Mouse (Mus musculus): ENCODE measurements at regions not wholly inside any gene's neighbourhood (a gene's known extent, or its start where the extent isn't known, plus 50 kb on each side); places are given as distances from the start of the nearest gene placed in this dataset.

DNA sequence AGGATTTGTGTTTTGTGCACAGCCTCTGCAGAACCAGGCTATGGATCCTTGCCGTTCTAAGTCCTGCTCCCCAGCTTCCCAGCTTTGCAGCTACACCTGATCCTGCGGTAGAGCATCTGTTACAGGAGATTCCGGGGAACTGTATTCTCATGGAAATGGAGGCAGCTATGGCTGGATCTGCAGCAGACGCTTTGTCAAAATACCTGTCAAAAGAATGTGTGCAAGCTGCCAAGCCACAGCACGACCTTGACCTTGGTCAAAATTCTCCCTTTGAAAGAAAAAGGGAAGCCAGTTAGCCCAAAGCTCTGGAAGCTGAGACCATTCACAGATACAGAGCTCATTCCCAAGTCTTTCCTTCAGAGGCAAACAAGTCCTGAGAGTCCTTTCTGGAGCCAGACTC, 255.3 kb downstream of the Med13l start:
- no peak for DNase-seq (ENCODE audit: low read depth)

- no peak for DNase-seq (ENCODE audit: low read depth)
Measured at GRCm38 (mm10) chr5:118818294-118818693, 257.8 kb downstream of the Med13l start.

DNA sequence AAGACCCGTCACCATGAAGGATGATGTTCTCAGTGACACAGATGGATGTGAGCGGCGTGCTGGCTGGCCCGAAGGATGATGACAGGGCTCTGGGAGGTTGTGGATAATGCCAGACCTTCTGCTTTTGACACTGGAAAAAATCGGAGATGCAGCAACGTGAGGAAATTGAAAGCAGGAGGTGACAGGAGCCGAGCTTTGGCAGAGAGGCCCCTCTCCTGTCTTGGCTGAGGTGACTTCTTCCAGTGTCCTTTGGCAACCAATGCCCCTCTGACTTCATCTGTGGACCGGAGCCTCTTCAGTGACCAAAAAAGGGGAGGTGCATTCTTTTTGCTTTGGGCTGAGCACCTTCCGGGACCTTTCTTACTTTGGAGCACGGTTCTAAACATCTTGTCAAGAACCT, 264.3 kb downstream of the Med13l start:
- DNase-seq (ENCODE audit: low read depth), result no peak

DNA sequence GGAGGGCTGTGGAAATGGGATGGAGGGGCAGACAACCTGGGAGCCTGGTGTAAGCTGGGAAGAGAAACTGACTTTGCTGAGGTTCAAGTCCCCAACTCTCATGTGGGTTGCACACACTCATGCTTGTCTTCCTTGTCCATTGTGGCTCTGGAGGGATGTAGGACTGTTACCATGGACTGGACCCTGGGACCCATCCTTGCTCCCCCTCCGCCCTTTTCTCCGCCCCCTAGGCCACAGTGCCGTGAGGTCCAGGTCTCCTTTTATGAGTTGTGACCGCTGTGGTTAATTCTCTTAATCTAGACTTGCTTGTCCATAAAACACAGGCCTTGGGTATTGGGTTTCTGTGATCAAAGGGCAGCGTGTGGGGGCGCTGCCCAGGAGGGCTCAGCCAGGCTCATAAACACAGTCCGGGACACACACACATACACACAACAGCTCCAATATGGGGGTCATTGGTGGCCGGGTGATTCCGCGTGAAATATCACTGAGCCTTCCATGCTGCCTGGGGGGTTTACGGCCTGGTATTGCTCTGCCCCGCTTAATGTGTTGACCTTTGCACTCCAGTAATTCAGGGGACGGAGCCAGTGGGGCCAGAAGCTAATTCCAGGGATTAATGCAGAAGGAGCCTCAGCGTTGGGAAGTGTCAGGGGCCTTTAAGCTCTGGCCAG, 268.7 kb downstream of the Med13l start:
- no peak for DNase-seq (ENCODE audit: low read depth)

DNA sequence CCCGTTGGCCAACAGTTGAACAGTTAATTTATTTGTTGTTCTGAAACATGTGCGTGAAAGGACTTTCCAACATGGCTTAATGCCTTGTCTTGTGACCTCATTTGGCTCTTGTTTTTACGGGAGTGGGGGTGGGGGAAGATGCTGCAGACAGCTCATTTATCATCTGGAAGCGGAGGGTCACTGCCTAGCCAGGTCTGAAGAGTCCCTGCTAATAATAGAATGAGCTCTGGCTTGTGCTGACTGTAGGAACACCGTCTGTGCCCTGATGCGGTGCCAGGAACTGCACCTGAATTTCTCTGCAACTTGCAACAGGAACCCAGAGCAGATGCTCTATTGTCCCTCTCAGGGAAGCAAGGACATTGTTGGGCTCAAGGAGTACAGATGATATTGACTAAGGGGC, 272.2 kb downstream of the Med13l start:
- no peak for DNase-seq (ENCODE audit: low read depth)

- peak; percentile 84 for DNase-seq (ENCODE audit: low read depth)
Measured at GRCm38 (mm10) chr5:118834129-118834528, 273.6 kb downstream of the Med13l start.

DNA sequence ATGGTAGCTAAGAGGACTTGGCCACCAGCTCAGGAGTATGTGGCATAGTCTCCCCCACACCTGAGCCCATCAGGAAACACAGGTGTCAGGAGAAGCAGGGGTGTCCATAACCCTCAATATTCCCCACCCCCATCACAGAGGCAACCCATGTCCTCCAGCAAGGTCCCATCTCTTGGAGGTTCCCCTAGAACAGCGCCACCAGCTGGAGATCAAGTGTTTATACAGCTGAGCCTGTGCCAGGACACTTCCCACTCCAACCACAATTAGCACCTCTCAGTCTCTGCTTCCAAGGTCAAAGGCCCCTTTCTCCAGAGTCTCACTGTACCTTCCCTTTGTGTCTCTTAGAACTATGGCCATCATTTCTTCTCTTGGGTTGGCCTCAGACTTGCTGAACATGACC, 276.5 kb downstream of the Med13l start:
- peak; percentile 6 for DNase-seq (ENCODE audit: low read depth)

DNA sequence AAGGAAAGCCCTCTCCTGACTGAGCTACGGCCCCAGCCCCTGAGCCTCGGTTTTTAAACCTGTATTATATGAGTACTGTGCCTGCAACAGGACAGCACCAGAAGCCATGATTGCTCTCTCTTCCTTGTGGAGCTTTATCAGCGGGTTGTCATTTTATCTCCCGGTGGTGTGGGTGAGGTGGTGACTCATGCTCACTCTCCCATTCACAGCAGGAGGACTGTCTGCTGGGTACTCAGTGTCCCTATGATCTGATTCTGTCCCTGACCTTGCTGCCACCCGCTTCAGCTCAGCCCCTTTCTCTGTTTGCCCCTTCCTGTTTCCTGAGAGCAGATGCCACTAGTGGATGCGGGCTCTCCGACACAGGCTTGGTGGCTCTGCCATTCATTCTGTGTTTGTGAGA, 277.9 kb downstream of the Med13l start:
- peak; percentile 75 for DNase-seq (ENCODE audit: low read depth)

DNA sequence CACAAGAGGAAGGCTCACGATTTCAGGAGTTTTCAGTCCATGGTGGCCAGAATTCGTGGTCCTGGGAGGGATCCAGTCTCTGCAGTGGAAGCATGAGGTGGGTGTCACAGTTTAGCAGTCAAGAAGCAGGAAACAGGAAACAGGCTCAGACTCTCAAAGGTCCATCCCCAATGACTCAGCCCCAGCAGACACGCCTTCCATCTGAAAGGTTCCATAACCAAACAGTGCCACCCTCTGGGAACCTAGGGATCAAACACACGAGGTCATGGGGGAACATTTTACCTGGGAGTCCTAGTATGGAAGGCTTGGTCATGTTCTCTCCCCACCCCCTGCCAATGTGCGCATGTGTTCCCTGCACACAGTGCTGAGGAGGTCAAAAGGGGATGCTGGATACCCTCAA, 279.4 kb downstream of the Med13l start:
- DNase-seq (ENCODE audit: low read depth), result peak; percentile 81

GRCm38 (mm10) chr5:118841210-118842016, 280.9 kb downstream of the Med13l start:
- no peak for DNase-seq (ENCODE audit: low read depth)

- no peak for DNase-seq (ENCODE audit: low read depth)
Measured at GRCm38 (mm10) chr5:118842017-118842396, 281.5 kb downstream of the Med13l start.

DNA sequence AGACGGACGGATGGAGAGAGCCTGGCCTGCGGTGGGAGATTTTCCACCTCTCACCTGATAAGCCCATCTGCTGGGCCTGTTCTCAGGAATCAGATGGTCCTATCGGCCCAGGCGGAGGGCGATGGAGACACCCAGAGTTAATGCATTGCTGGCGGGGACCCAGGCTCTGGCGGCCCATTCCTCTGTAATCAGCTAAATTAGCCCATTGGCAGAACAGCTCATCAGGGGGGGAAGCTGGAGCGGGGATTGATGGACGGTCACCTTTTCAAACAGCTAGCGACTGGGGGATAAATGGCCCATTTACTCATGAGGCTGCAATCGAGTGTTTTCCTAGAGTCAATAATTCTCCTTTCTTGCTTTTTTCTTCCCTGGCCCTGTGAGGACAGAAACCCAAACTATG, 296.5 kb downstream of the Med13l start:
- DNase-seq (ENCODE audit: low read depth), result no peak

DNA sequence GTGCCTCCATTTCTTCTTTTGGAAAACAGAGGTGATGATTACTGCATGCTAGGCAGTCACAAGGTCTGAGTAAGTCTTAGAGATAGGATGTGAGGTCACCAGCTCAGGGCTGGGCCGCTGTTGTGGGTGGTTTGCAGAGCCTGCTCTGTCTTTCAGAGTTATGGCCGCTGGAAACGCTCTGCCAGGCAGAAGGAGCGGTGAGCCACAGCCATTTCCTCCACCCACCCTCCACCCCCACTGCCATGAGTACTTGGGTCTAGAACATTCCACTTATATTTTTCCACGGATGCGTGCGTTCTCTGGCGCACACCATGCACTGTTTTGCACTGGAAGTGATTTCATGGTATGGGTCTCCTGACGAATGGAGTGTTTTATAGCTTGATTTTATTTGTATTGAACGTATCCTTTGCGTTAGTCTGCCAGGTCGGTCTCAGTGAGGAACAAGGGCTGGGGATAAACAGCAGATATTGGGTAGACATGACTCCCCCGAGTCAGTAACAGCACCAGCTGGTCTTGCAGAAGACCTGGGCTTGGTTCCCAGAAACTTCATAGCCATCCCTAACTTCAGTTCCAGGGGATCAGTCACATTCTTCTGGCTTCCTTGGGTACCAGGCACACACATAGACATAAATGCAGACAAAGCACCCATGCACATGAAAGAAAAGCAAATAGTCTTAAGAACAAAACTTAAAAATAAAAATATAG, 300.8 kb downstream of the Med13l start:
- DNase-seq (ENCODE audit: low read depth), result no peak

DNA sequence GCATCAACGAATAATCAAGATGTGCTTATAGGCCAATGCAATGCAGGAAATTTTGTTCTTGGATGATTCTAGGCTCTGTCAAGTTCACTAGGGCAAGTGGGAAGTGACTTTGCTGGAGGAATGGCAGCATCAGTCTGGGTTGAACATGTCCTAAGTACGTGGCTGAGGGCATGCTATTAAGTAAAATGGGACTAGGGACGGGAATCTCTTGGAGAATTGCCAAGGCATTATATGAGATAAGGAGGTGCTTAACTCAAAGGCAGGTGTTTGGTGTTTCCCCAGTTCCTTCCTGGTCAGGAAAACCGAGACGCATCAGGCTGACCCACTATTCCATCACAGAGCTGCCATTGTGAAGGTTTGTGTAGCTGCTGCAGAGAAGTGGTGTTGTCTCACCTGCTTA, 307.0 kb downstream of the Med13l start:
- no peak for DNase-seq (ENCODE audit: low read depth)

GRCm38 (mm10) chr5:118869330-118869729, 308.9 kb downstream of the Med13l start:
- DNase-seq (ENCODE audit: low read depth), result no peak

- DNase-seq (ENCODE audit: low read depth), result no peak
Measured at GRCm38 (mm10) chr5:118873871-118874270, 313.4 kb downstream of the Med13l start.

GRCm38 (mm10) chr5:118875096-118875637, 314.7 kb downstream of the Med13l start:
- no peak for DNase-seq (ENCODE audit: low read depth)

GRCm38 (mm10) chr5:118876586-118877312, 316.3 kb downstream of the Med13l start:
- DNase-seq (ENCODE audit: low read depth), result no peak

DNA sequence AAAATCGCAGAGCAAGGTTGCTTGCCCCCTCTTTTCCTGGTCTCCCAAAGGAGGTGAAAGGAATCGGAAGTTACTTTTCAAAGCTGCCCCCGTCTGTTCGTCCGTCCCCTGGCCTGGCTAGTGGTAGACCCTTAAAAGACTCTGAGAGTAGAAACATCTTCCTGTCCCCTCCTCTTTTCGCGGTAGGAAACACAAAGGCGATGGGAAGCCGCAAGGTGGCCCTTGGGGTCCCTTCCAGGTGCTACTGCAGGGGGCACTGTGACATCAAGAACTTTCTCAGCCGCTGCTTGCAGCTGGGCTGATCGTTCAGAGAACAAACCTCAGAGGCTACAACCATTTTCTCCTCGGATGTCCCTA, 316.8 kb downstream of the Med13l start:
- no peak for DNase-seq (ENCODE audit: low read depth)

DNA sequence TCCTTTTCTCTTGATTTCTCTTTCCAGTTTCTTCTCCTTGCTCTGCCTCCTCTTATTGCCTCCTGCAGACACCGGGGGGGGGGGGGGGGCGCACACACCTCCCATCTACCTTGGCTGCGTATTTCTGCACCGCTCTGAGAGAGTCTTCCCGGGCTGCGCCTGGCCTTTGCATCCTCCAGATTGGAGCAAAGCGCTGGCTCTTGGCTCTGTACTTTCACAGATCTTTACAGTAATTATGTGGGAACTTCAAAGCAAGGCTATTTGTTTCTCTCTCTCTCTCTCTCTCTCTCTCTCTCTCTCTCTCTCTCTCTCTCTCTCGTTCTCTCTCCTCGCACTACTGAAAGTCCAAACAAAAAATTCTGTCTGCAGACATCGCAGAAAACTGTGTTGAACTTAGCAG, 317.4 kb downstream of the Med13l start:
- no peak for DNase-seq (ENCODE audit: low read depth)

- no peak for DNase-seq (ENCODE audit: low read depth)
Measured at GRCm38 (mm10) chr5:118878722-118879121, 318.2 kb downstream of the Med13l start.

DNA sequence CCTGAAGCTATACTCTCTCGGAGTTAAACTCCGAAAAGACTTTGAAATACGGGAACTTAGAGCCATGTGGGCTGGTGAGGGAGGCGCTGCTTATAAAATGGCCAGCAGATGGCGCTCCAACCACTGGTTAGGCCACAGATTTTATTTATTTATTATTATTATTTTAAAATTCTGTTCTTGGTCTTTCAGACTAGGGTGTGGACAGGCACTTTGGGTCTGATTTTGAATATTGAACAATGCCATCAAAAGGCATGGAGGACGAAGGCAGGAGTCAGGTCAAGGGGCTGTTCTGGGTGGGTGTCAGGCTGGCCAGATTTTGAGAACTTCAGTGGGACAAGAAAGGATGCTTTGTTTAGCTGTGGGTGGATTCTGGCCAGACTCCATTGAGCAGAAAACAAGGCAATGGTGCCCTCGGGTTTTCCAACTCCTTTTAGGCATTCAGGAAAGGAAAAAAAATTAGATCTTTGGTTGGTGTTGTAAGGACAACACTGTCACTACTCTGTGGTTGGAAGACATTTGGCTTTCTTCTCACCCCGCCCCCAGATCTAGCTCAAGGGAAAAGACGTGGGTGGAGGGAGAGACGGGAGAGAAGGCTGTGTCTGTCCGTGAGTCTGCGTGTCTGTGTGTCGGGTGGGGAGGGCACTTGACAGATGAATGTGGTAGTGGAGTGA, 319.5 kb downstream of the Med13l start:
- DNase-seq (ENCODE audit: low read depth), result peak; percentile 51
